Mouse (Mus musculus): ENCODE measurements at regions not wholly inside any gene's neighbourhood (a gene's known extent, or its start where the extent isn't known, plus 50 kb on each side); places are given as distances from the start of the nearest gene placed in this dataset.

DNA sequence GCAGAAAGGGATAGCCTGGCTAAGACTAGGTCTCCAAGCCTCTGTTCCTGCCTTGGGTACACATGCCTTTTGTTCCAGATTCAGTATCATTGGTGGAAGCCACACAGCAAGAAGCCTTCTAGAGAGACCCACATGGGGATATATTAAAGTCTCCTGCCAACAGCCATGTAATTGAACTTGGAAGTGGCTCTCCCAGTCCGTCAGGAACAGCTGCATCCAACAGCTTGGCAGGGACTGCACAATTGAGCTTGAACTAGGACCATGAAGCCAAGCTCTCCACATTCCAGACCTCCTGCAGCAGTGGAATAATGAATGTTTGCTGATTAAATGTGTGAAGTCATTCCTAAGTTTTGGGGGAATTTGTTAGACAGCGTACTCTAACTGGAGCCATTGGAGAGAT lies 94.5 kb downstream of the Gpr139 start:
- peak; percentile 5 for DNase-seq

GRCm38 (mm10) chr7:119088537-119088936 lies 93.5 kb upstream of the Gprc5b start:
- DNase-seq = no peak

DNA sequence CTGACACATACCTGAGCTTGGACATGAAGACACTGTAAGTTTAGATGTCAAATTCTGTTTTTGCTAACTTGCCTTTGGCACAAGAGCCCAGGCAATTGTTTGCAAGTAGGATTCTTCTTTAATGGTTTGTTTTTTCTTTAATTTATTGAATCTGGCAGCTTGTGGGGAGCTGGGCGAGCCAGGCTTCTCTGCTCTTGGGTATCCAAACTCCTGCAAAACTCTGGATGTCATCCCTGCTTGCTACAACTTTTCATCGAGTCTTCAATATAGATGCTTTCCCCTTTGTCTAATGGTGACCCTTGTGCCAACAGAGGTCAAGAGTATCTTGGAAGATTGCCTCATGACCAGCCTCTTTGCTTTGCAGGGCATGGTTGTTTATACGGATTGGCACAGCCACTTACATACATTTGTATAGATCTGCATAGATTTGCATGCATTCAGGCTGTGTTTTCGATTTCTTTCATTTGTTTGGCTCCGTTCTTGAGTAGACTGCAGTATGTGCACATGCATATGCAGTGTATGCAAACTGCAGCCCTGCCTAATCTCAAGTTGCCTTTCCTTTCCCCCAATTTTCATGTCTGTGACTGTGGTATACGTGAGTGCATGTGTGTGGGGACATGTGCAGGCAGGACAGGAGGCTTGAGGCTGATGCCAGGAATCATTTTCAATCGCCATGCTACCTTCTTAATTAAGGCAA lies 92.9 kb upstream of the Gprc5b start:
- no peak for DNase-seq

- no peak for DNase-seq
Measured at GRCm38 (mm10) chr7:119085696-119086451, 90.9 kb upstream of the Gprc5b start.

- peak; percentile 37 for DNase-seq
Measured at GRCm38 (mm10) chr7:119076712-119077619, 82.0 kb upstream of the Gprc5b start.

DNA sequence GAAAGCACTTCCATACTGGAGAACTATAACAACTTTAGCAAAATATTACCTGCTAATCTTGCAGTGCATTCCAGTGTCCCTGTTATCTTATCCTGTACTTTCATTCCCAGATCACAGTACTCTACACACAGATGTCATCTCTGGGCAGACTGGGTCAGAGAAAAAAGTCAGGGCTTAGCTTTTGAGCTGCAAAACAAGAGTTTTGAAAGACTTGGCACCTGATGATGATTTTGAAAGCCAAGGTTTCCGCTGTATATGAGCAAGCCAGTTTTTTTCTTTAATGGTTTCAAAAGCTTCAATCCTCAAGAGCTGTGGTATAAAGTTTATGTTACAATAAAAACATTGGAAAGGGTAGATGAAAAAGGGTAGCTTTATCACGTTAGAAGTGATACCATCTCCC lies 71.0 kb upstream of the Gprc5b start:
- DNase-seq = peak; percentile 21
